Mouse (Mus musculus) hindbrain, embryonic 12.5 days (tissue): ENCODE data around the gene Plch2. TPM values are rescaled to one million over a fixed set of nuclear protein-coding genes. Genes with fewer than 3 reads are reported as not detected.

Experiments used
- ATAC-seq: fragments of 200-750 bp; cut with Nextera tagmentation; 2 replicates; pipeline ENCODE4 v1.8.0; 2017; ENCODE audit warnings: moderate TSS enrichment; ENCODE audit not compliant: low FRiP score
- H3K27ac ChIP-seq: fragments of 300-500 bp; sonication (generic); 2 replicates; pipeline ENCODE4 v1.5.1; 2016; ENCODE audit warnings: mild to moderate bottlenecking
- H3K27me3 ChIP-seq: fragments of 300-500 bp; sonication (generic); 2 replicates; pipeline ENCODE4 v1.6.1; 2016; ENCODE audit warnings: mild to moderate bottlenecking
- H3K36me3 ChIP-seq: fragments of 300-500 bp; sonication (generic); 2 replicates; pipeline ENCODE4 v1.6.1; 2016; ENCODE audit warnings: mild to moderate bottlenecking
- H3K4me1 ChIP-seq: fragments of 300-500 bp; sonication (generic); 2 replicates; pipeline ENCODE4 v1.6.1; 2016
- H3K4me2 ChIP-seq: fragments of 300-500 bp; sonication (generic); replicated peaks from 2 replicates; pipeline ENCODE4 v1.6.1; 2016; ENCODE audit warnings: mild to moderate bottlenecking
- H3K4me3 ChIP-seq: fragments of 300-500 bp; sonication (generic); 2 replicates; pipeline ENCODE4 v1.5.1; 2016; ENCODE audit warnings: mild to moderate bottlenecking
- H3K9ac ChIP-seq: fragments of 300-500 bp; sonication (generic); 2 replicates; pipeline ENCODE4 v1.6.1; 2016; ENCODE audit warnings: mild to moderate bottlenecking, moderate library complexity
- H3K9me3 ChIP-seq: fragments of 300-500 bp; sonication (generic); replicated peaks from 2 replicates; pipeline ENCODE4 v1.6.1; 2016; ENCODE audit warnings: mild to moderate bottlenecking
- WGBS: fragments of 180-500 bp; shearing (Covaris S2); methylation state at CpG from one replicate; pipeline ENCODE4 v1.1.7; 2016; 5-methylcytosine and 5-hydroxymethylcytosine counted together
- polyA plus RNA-seq: library from polyadenylated mRNA; unstranded; fragments of >200 nt; fragmentation: Nextera tagmentation; extraction: Ambion mirVana; gene quantifications from 2 replicates; pipeline ENCODE4 v1.2.1, GENCODE M21; 2016

Plch2 gene
- 5.0 and 5.5 TPM in 2 replicates for polyA plus RNA-seq

GRCm38 (mm10) chr4:155056724-155057123 lies at the start of gene Plch2:
TSS of gene Plch2 (minus strand) at chr4:155056784.
- Histone ChIP-seq H3K27me3 (peaks cover 5% of the 10 kb centered on the region; the same call in 1 of the 2 replicates), H3K9ac (no peak within 1 kb of the TSS), H3K4me2 (no peak within 1 kb of the TSS), H3K36me3 (no peaks in the 10 kb centered on the region), H3K27ac (no peak within 1 kb of the TSS), H3K4me3 (no peak within 1 kb of the TSS), H3K4me1 (peaks cover 33% of the 10 kb centered on the region), H3K9me3 (no peaks in the 10 kb centered on the region)
- 0 out of 2 replicates have a peak, but pooled peaks have one; percentile 20 for ATAC-seq
- WGBS = 63% methylated on average over 10 of the region's 10 CpGs

GRCm38 (mm10) chr4:155098572-155098971 lies 42.0 kb upstream of the Plch2 start:
- Histone ChIP-seq H3K4me2 (no peak overlapping the region), H3K4me1 (peaks cover 3% of the 10 kb centered on the region; the same call in 1 of the 2 replicates), H3K27ac (no peak overlapping the region), H3K27me3 (no peaks in the 10 kb centered on the region), H3K9ac (peak overlapping the region; percentile 13; the same call in 1 of the 2 replicates), H3K36me3 (no peaks in the 10 kb centered on the region), H3K9me3 (no peaks in the 10 kb centered on the region), H3K4me3 (no peak overlapping the region)
- WGBS = 77% methylated on average over 4 of the region's 4 CpGs
- ATAC-seq = no peak

- WGBS = 86% methylated on average over 6 of the region's 6 CpGs
- H3K27ac ChIP-seq = no peak overlapping the region
- no peak for ATAC-seq
Measured at GRCm38 (mm10) chr4:155097452-155097851, 40.9 kb upstream of the Plch2 start.

GRCm38 (mm10) chr4:155095967-155096366 lies 39.4 kb upstream of the Plch2 start:
- WGBS = 88% methylated on average over 8 of the region's 8 CpGs
- no peak overlapping the region for H3K4me2 ChIP-seq
- no peak overlapping the region for H3K9ac ChIP-seq
- ATAC-seq = no peak
- H3K27me3 ChIP-seq = no peaks in the 10 kb centered on the region
- H3K27ac ChIP-seq = no peak overlapping the region; the same call in 1 of the 2 replicates
- H3K36me3 ChIP-seq = peaks cover 7% of the 10 kb centered on the region; the same call in 1 of the 2 replicates
- H3K4me1 ChIP-seq = peaks cover 3% of the 10 kb centered on the region; the same call in 1 of the 2 replicates
- H3K4me3 ChIP-seq = no peak overlapping the region
- no peaks in the 10 kb centered on the region for H3K9me3 ChIP-seq

More at GRCm38 (mm10) chr4:155097452-155097851, 40.9 kb upstream of the Plch2 start:
- Histone ChIP-seq H3K4me1 (peaks cover 3% of the 10 kb centered on the region; the same call in 1 of the 2 replicates), H3K9me3 (no peaks in the 10 kb centered on the region), H3K4me2 (no peak overlapping the region), H3K4me3 (no peak overlapping the region), H3K9ac (no peak overlapping the region), H3K27me3 (no peaks in the 10 kb centered on the region), H3K36me3 (peaks cover 5% of the 10 kb centered on the region; the same call in 1 of the 2 replicates)

- no peak overlapping the region for H3K4me2 ChIP-seq
- H3K4me1 ChIP-seq = peaks cover 3% of the 10 kb centered on the region; the same call in 1 of the 2 replicates
- H3K27ac ChIP-seq = no peak overlapping the region
- H3K9ac ChIP-seq = no peak overlapping the region
- ATAC-seq = peak; percentile 63
- H3K27me3 ChIP-seq = no peaks in the 10 kb centered on the region
- peaks cover 10% of the 10 kb centered on the region; the same call in 1 of the 2 replicates for H3K36me3 ChIP-seq
- H3K9me3 ChIP-seq = no peaks in the 10 kb centered on the region
- no peak overlapping the region for H3K4me3 ChIP-seq
- 30% methylated on average over 8 of the region's 8 CpGs for WGBS
Measured at GRCm38 (mm10) chr4:155095238-155095900, 38.8 kb upstream of the Plch2 start.

GRCm38 (mm10) chr4:155094565-155094964 lies 38.0 kb upstream of the Plch2 start:
- no peak overlapping the region for H3K9ac ChIP-seq
- no peaks in the 10 kb centered on the region for H3K27me3 ChIP-seq
- no peak overlapping the region for H3K27ac ChIP-seq
- H3K4me2 ChIP-seq = no peak overlapping the region
- ATAC-seq = peak; percentile 65
- WGBS = 76% methylated on average over 3 of the region's 3 CpGs
- no peaks in the 10 kb centered on the region for H3K9me3 ChIP-seq
- H3K4me3 ChIP-seq = no peak overlapping the region
- peaks cover 15% of the 10 kb centered on the region for H3K36me3 ChIP-seq
- peaks cover 3% of the 10 kb centered on the region; the same call in 1 of the 2 replicates for H3K4me1 ChIP-seq

- ATAC-seq = no peak
- Histone ChIP-seq H3K27me3 (no peaks in the 10 kb centered on the region), H3K4me3 (no peak overlapping the region), H3K27ac (no peak overlapping the region), H3K4me1 (peaks cover 3% of the 10 kb centered on the region; the same call in 1 of the 2 replicates), H3K9ac (no peak overlapping the region), H3K36me3 (peaks cover 25% of the 10 kb centered on the region), H3K9me3 (no peaks in the 10 kb centered on the region), H3K4me2 (no peak overlapping the region)
- 83% methylated on average over 7 of the region's 7 CpGs for WGBS
Measured at GRCm38 (mm10) chr4:155093431-155094149, 37.0 kb upstream of the Plch2 start.

GRCm38 (mm10) chr4:155092718-155093430 lies 36.3 kb upstream of the Plch2 start:
- 93% methylated on average over 19 of the region's 19 CpGs for WGBS
- Histone ChIP-seq H3K4me3 (no peak overlapping the region), H3K9me3 (no peaks in the 10 kb centered on the region), H3K36me3 (peaks cover 25% of the 10 kb centered on the region), H3K4me1 (peaks cover 3% of the 10 kb centered on the region; the same call in 1 of the 2 replicates), H3K4me2 (no peak overlapping the region), H3K9ac (no peak overlapping the region), H3K27me3 (no peaks in the 10 kb centered on the region), H3K27ac (no peak overlapping the region)
- ATAC-seq = no peak

GRCm38 (mm10) chr4:155090688-155091449 lies 34.3 kb upstream of the Plch2 start:
- Histone ChIP-seq H3K27ac (no peak overlapping the region), H3K27me3 (no peaks in the 10 kb centered on the region), H3K9ac (0 out of 2 replicates have a peak overlapping the region, but pooled peaks have one; percentile 18), H3K9me3 (no peaks in the 10 kb centered on the region), H3K4me2 (no peak overlapping the region), H3K4me1 (peaks cover 12% of the 10 kb centered on the region), H3K36me3 (peaks cover 25% of the 10 kb centered on the region), H3K4me3 (no peak overlapping the region)
- ATAC-seq = no peak
- WGBS = 92% methylated on average over 13 of the region's 13 CpGs

GRCm38 (mm10) chr4:155090147-155090546 lies 33.6 kb upstream of the Plch2 start:
- Histone ChIP-seq H3K4me1 (peaks cover 12% of the 10 kb centered on the region), H3K36me3 (peaks cover 25% of the 10 kb centered on the region), H3K27me3 (no peaks in the 10 kb centered on the region), H3K9me3 (no peaks in the 10 kb centered on the region), H3K4me3 (no peak overlapping the region), H3K4me2 (no peak overlapping the region), H3K27ac (no peak overlapping the region), H3K9ac (no peak overlapping the region)
- no peak for ATAC-seq
- WGBS = 96% methylated on average over 4 of the region's 4 CpGs

GRCm38 (mm10) chr4:155089241-155089640 lies 32.7 kb upstream of the Plch2 start:
- Histone ChIP-seq H3K27me3 (no peaks in the 10 kb centered on the region), H3K9ac (no peak overlapping the region), H3K4me3 (no peak overlapping the region), H3K9me3 (no peaks in the 10 kb centered on the region), H3K4me1 (peaks cover 20% of the 10 kb centered on the region), H3K27ac (no peak overlapping the region), H3K36me3 (peaks cover 25% of the 10 kb centered on the region), H3K4me2 (no peak overlapping the region)
- no peak for ATAC-seq
- 86% methylated on average over 5 of the region's 5 CpGs for WGBS
